Mouse (Mus musculus) spleen, postnatal 14 days (tissue): ENCODE data around the gene Fndc3b.

Source experiments
- DNase-seq, 2 experiments: peaks; one replicate each; pipeline ENCODE4 v3.0.0; 2021 to 2022; ENCODE audit warnings: low spot score in 2 of 2

Fndc3b gene

GRCm38 (mm10) chr3:27670416-27670815, 40.7 kb downstream of the Fndc3b start:
- no peak for DNase-seq

- no peak for DNase-seq
These were observed 43.8 kb downstream of the Fndc3b start for GRCm38 (mm10) chr3:27667280-27667679.

- no peak for DNase-seq
These were observed 45.8 kb downstream of the Fndc3b start for GRCm38 (mm10) chr3:27665338-27665737.

- no peak for DNase-seq
These were observed 47.9 kb downstream of the Fndc3b start for GRCm38 (mm10) chr3:27663221-27663620.

- DNase-seq, result no peak
These were observed 52.8 kb downstream of the Fndc3b start for GRCm38 (mm10) chr3:27658198-27658763.

- DNase-seq, result no peak
These were observed 54.2 kb downstream of the Fndc3b start for GRCm38 (mm10) chr3:27656764-27657390.

- no peak for DNase-seq
These were observed 55.4 kb downstream of the Fndc3b start for GRCm38 (mm10) chr3:27655673-27656072.

- no peak for DNase-seq
These were observed 56.1 kb downstream of the Fndc3b start for GRCm38 (mm10) chr3:27655042-27655441.

GRCm38 (mm10) chr3:27652451-27653011, 58.6 kb downstream of the Fndc3b start:
- DNase-seq, result no peak

- no peak for DNase-seq
These were observed 59.4 kb downstream of the Fndc3b start for GRCm38 (mm10) chr3:27651731-27652130.

GRCm38 (mm10) chr3:27650083-27650482, 61.0 kb downstream of the Fndc3b start:
- DNase-seq, result no peak

- no peak for DNase-seq
These were observed 61.8 kb downstream of the Fndc3b start for GRCm38 (mm10) chr3:27649316-27649715.

GRCm38 (mm10) chr3:27642381-27642780, 68.7 kb downstream of the Fndc3b start:
- DNase-seq, result no peak

- DNase-seq, result no peak
These were observed 71.4 kb downstream of the Fndc3b start for GRCm38 (mm10) chr3:27639701-27640100.

GRCm38 (mm10) chr3:27637046-27637661, 74.0 kb downstream of the Fndc3b start:
- DNase-seq, result no peak

GRCm38 (mm10) chr3:27635776-27636175, 75.3 kb downstream of the Fndc3b start:
- DNase-seq, result no peak

- no peak for DNase-seq
These were observed 78.2 kb downstream of the Fndc3b start for GRCm38 (mm10) chr3:27632880-27633279.

GRCm38 (mm10) chr3:27631112-27631511, 80.0 kb downstream of the Fndc3b start:
- no peak for DNase-seq

- no peak for DNase-seq
These were observed 81.4 kb downstream of the Fndc3b start for GRCm38 (mm10) chr3:27629716-27630115.

- no peak for DNase-seq
These were observed 84.8 kb downstream of the Fndc3b start for GRCm38 (mm10) chr3:27626301-27626700.

GRCm38 (mm10) chr3:27625592-27625985, 85.5 kb downstream of the Fndc3b start:
- no peak for DNase-seq

GRCm38 (mm10) chr3:27624974-27625591, 86.0 kb downstream of the Fndc3b start:
- no peak for DNase-seq

- DNase-seq, result no peak
These were observed 88.7 kb downstream of the Fndc3b start for GRCm38 (mm10) chr3:27622451-27622850.
